Mouse (Mus musculus) hindbrain, embryonic 10.5 days (tissue): ENCODE measurements around the gene Sart3. TPM values are rescaled to one million over a fixed set of nuclear protein-coding genes. Genes with fewer than 3 reads are reported as not detected.
A peak's percentile ranks its signal among the peaks of the same experiment; 100 is the strongest.
"Not testable (repeated sequence)": the region's sequence is repeated elsewhere in the genome, so short reads cannot be mapped to it uniquely, and the experiment has no call there.

Experiments
- DNase-seq: peaks from one replicate; pipeline ENCODE4 v3.0.0-alpha.2; 2017; ENCODE audit warnings: low spot score
- H3K27ac ChIP-seq: fragments of 300-500 bp; sonication (generic); 2 replicates; pipeline ENCODE4 v1.5.1; 2016; ENCODE audit warnings: mild to moderate bottlenecking, moderate library complexity
- H3K27me3 ChIP-seq: fragments of 300-500 bp; sonication (generic); 2 replicates; pipeline ENCODE4 v1.6.1; 2016; ENCODE audit warnings: mild to moderate bottlenecking; ENCODE audit not compliant: poor library complexity, insufficient read depth, severe bottlenecking
- H3K36me3 ChIP-seq: fragments of 300-500 bp; sonication (generic); 2 replicates; pipeline ENCODE4 v1.6.1; 2016; ENCODE audit warnings: mild to moderate bottlenecking, moderate library complexity
- H3K4me1 ChIP-seq: fragments of 300-500 bp; sonication (generic); replicated peaks from 2 replicates; pipeline ENCODE4 v1.6.1; 2016; ENCODE audit warnings: mild to moderate bottlenecking
- H3K4me3 ChIP-seq: fragments of 300-500 bp; sonication (generic); 2 replicates; pipeline ENCODE4 v1.5.1; 2016; ENCODE audit warnings: mild to moderate bottlenecking, moderate library complexity
- H3K9me3 ChIP-seq: fragments of 300-500 bp; sonication (generic); 2 replicates; pipeline ENCODE4 v1.6.1; 2016; ENCODE audit warnings: mild to moderate bottlenecking, moderate library complexity
- WGBS: fragments of 180-500 bp; shearing (Covaris S2); methylation state at CpG from one replicate; pipeline ENCODE4 v1.1.7; 2016; 5-methylcytosine and 5-hydroxymethylcytosine counted together
- polyA plus RNA-seq: library from polyadenylated mRNA; unstranded; fragments of >200 nt; fragmentation: Nextera tagmentation; extraction: Ambion mirVana; gene quantifications from 2 replicates; pipeline ENCODE4 v1.2.1, GENCODE M21; 2016

The Sart3 gene
- polyA plus RNA-seq, 1 experiment from 2014 or later, result 66.0 TPM

- Histone ChIP-seq H3K4me1 (peaks cover 46% of the 10 kb centered on the region), H3K36me3 (no peaks in the 10 kb centered on the region), H3K27ac (no peak overlapping the region), H3K27me3 (peaks cover 13% of the 10 kb centered on the region), H3K9me3 (no peaks in the 10 kb centered on the region), H3K4me3 (no peak overlapping the region)
- WGBS, result 78% methylated on average over 5 of the region's 5 CpGs
- DNase-seq, result no peak
These were observed 14.7 kb upstream of the Sart3 start for GRCm38 (mm10) chr5:113786985-113787384.

DNA sequence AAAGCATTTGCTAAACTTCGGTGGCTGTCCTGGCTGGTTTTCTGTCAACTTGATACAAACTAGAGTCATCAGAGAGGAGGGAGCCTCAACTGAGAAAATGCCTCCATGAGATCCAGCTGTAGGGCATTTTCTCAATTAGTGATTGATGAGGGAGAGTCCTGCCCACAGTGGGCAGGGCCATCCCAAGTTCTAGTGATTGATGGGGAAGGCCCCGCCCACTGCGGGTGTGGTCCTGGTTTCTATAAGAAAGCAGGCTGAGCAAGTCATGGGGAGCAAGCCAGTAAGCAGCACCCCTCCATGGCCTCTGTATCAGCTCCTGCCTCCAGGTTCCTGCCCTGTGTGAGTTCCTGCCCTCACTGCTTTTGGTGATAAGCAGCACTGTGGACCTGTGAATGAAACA, 11.8 kb upstream of the Sart3 start:
- Histone ChIP-seq H3K27ac (peak overlapping the region; percentile 63), H3K4me3 (peak overlapping the region; percentile 16; the same call in 1 of the 2 replicates), H3K27me3 (peaks cover 13% of the 10 kb centered on the region; the same call in 1 of the 2 replicates), H3K4me1 (peaks cover 33% of the 10 kb centered on the region)
- not testable (repeated sequence) for H3K36me3 ChIP-seq, DNase-seq, H3K9me3 ChIP-seq
- WGBS, result 30% methylated on average over 3 of the region's 3 CpGs

DNA sequence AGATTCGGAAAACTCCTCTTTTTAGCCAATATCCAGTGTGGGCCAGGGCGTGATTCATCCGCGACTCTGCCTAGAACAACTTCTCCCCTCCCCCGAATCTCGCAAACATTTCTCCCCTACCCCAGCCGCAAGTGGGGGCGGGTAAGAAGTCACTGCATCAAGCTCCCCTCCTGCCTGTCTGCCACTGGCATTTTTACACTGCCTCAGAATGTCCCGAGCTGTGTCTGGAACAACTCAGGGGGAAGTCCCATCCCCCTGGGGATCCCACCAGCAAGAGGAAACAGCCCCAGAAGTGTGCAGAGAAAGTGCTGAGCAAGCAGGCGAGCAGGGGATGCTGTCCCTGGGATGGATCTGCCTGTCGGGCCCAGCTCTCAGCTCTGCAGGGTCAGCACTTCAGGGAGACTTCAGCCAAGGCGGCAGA, 11.3 kb upstream of the Sart3 start:
- Histone ChIP-seq H3K36me3 (peaks cover 5% of the 10 kb centered on the region; the same call in 1 of the 2 replicates), H3K9me3 (peaks cover 5% of the 10 kb centered on the region; the same call in 1 of the 2 replicates), H3K4me1 (peaks cover 28% of the 10 kb centered on the region), H3K27ac (peak overlapping the region; percentile 63), H3K4me3 (peak overlapping the region; percentile 16), H3K27me3 (peaks cover 13% of the 10 kb centered on the region; the same call in 1 of the 2 replicates)
- peak; percentile 24 for DNase-seq
- WGBS, result 16% methylated on average over 12 of the region's 12 CpGs

DNA sequence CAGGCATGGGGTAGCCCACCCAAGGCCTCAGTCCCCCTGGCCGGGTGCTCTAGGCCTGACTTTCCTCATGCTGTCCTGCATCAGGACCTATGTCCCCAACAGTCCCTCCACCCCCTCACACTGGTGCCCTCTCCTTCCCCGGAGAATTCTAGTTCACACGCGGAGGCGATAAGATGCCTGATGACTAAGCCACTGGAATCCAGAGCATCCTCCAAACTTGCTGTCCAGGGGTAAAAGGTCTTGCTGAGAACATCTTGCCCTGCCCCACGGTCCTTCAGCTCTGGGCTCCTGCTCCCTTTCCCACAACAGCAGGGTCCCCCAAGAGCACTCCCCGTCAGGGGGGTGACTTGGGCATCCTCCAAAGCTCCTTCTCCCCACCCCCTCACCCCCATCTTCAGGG, 10.3 kb upstream of the Sart3 start:
- Histone ChIP-seq H3K36me3 (peaks cover 13% of the 10 kb centered on the region), H3K27me3 (peaks cover 13% of the 10 kb centered on the region; the same call in 1 of the 2 replicates), H3K27ac (no peak overlapping the region), H3K4me3 (no peak overlapping the region), H3K9me3 (peaks cover 5% of the 10 kb centered on the region; the same call in 1 of the 2 replicates), H3K4me1 (peaks cover 19% of the 10 kb centered on the region)
- DNase-seq, result no peak
- WGBS, result 86% methylated on average over 7 of the region's 7 CpGs

DNA sequence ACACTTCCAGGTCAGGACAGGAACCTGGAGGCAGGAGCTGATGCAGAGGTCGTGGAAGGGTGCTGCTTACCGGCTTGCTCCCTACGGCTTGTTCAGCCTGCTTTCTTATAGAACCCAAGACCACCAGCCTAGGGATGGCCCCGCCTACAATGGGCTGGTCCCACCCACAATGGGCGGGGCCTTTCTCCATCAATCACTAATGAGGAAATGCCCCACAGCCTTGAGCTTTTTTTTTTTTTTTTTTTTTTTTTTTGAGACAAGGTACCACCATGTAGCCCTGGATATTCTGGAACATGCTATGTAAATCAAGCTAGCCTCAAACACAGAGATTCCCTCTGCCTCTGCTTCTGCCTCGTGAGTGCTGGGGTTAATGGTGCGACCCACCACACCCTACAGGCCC, 9.6 kb upstream of the Sart3 start:
- 83% methylated on average over 7 of the region's 7 CpGs for WGBS
- no peak for DNase-seq
- Histone ChIP-seq H3K36me3 (peaks cover 21% of the 10 kb centered on the region), H3K4me3 (no peak overlapping the region), H3K27me3 (peaks cover 13% of the 10 kb centered on the region; the same call in 1 of the 2 replicates), H3K4me1 (peaks cover 18% of the 10 kb centered on the region), H3K27ac (no peak overlapping the region), H3K9me3 (peaks cover 5% of the 10 kb centered on the region; the same call in 1 of the 2 replicates)

DNA sequence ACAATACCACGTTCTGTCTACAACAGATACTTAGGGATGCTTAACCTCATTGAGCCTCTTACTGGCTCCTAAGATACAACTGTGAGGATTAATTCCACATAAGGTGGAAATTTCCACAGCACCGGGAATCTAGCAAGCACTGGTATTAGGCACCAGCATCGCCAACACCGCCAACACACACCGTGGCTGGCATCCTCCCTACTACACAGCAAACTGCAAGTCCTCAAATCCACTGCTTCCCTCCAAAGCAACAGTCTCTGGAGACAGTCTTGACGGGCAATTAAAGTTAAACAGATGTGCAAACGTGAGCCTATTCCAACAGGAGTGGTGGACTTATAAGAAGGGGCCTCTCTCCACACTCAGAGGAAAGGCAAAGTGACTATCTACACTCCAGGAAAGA, 8.9 kb upstream of the Sart3 start:
- Histone ChIP-seq H3K9me3 (peaks cover 5% of the 10 kb centered on the region; the same call in 1 of the 2 replicates), H3K4me1 (peaks cover 14% of the 10 kb centered on the region), H3K4me3 (no peak overlapping the region), H3K27me3 (peaks cover 13% of the 10 kb centered on the region; the same call in 1 of the 2 replicates), H3K27ac (no peak overlapping the region), H3K36me3 (peaks cover 27% of the 10 kb centered on the region)
- 84% methylated on average over 7 of the region's 7 CpGs for WGBS
- no peak for DNase-seq

DNA sequence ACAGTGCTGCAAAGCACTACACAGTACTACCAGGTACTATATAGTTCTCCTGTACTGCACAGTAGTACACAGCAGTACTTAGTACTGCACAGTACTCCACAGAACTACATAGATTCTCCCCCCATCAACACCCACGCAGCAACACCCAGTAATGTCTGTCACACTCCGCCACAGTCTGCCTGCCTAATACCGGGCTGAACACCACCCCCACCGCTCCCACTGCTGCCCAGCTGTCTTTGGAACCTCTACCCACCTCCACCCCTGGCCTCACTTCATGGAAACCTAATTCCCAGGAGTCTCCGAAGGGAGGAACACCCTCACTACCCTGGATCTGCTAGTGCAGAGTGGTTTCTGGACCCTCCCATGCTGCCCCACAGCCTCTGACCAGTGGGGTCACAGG, 8.5 kb upstream of the Sart3 start:
- Histone ChIP-seq H3K4me3 (no peak overlapping the region), H3K27me3 (peaks cover 13% of the 10 kb centered on the region; the same call in 1 of the 2 replicates), H3K9me3 (peaks cover 5% of the 10 kb centered on the region; the same call in 1 of the 2 replicates), H3K4me1 (peaks cover 14% of the 10 kb centered on the region), H3K36me3 (peaks cover 32% of the 10 kb centered on the region), H3K27ac (no peak overlapping the region)
- no peak for DNase-seq
- 87% methylated on average over 5 of the region's 5 CpGs for WGBS

DNA sequence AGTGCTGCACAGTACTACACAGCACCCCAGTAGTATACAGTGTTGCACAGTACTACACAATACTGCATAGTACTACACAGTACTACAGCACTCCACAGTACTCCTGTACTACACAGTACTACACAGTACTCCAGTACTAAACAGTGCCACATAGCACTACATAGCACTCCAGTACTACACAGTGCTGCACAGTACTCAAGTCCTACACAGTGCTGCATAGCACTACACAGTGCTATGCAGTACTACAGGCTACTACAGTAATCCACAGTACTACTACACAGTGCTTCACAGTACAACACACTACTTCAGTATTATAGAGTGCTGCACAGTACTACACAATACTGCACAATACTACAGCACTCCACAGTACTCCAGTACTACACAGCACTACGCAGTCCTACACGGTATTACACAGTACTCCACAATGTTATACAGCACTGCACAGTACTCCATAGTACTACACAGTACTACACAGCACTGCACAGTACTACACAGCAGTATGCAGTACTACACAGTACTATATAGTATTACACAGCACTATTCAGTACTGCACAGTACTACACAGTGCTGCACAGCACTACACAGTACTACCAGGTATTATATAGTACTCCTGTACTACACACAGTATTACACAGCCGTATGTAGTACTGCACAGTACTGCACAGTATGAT, 7.9 kb upstream of the Sart3 start:
- no peak overlapping the region for H3K4me3 ChIP-seq
- peaks cover 14% of the 10 kb centered on the region for H3K4me1 ChIP-seq
- peaks cover 5% of the 10 kb centered on the region; the same call in 1 of the 2 replicates for H3K9me3 ChIP-seq
- H3K36me3 ChIP-seq, result peaks cover 37% of the 10 kb centered on the region
- H3K27ac ChIP-seq, result no peak overlapping the region
- peaks cover 13% of the 10 kb centered on the region; the same call in 1 of the 2 replicates for H3K27me3 ChIP-seq
- 97% methylated on average over 3 of the region's 3 CpGs for WGBS
- no peak for DNase-seq

GRCm38 (mm10) chr5:113779569-113779968, 7.3 kb upstream of the Sart3 start:
- H3K4me3 ChIP-seq, result no peak overlapping the region
- H3K27ac ChIP-seq, result no peak overlapping the region
- H3K9me3 ChIP-seq, result peaks cover 5% of the 10 kb centered on the region; the same call in 1 of the 2 replicates
- H3K27me3 ChIP-seq, result peaks cover 13% of the 10 kb centered on the region; the same call in 1 of the 2 replicates
- no peak for DNase-seq
- peaks cover 44% of the 10 kb centered on the region for H3K36me3 ChIP-seq
- 78% methylated on average over 5 of the region's 5 CpGs for WGBS
- peaks cover 14% of the 10 kb centered on the region for H3K4me1 ChIP-seq

GRCm38 (mm10) chr5:113777728-113778127, 5.4 kb upstream of the Sart3 start:
- DNase-seq, H3K27me3 ChIP-seq, H3K9me3 ChIP-seq, H3K27ac ChIP-seq, H3K4me3 ChIP-seq: not testable (repeated sequence)
- WGBS, result 91% methylated on average over 8 of the region's 8 CpGs
- peaks cover 50% of the 10 kb centered on the region for H3K36me3 ChIP-seq
- H3K4me1 ChIP-seq, result peaks cover 13% of the 10 kb centered on the region

GRCm38 (mm10) chr5:113776896-113777226, 4.6 kb upstream of the Sart3 start:
- H3K27me3 ChIP-seq, result no peaks in the 10 kb centered on the region
- H3K9me3 ChIP-seq, result peaks cover 5% of the 10 kb centered on the region; the same call in 1 of the 2 replicates
- H3K4me3 ChIP-seq, result no peak overlapping the region
- WGBS, result 92% methylated on average over 8 of the region's 8 CpGs
- peaks cover 50% of the 10 kb centered on the region for H3K36me3 ChIP-seq
- H3K4me1 ChIP-seq, result peaks cover 11% of the 10 kb centered on the region
- DNase-seq, result no peak
- no peak overlapping the region for H3K27ac ChIP-seq

DNA sequence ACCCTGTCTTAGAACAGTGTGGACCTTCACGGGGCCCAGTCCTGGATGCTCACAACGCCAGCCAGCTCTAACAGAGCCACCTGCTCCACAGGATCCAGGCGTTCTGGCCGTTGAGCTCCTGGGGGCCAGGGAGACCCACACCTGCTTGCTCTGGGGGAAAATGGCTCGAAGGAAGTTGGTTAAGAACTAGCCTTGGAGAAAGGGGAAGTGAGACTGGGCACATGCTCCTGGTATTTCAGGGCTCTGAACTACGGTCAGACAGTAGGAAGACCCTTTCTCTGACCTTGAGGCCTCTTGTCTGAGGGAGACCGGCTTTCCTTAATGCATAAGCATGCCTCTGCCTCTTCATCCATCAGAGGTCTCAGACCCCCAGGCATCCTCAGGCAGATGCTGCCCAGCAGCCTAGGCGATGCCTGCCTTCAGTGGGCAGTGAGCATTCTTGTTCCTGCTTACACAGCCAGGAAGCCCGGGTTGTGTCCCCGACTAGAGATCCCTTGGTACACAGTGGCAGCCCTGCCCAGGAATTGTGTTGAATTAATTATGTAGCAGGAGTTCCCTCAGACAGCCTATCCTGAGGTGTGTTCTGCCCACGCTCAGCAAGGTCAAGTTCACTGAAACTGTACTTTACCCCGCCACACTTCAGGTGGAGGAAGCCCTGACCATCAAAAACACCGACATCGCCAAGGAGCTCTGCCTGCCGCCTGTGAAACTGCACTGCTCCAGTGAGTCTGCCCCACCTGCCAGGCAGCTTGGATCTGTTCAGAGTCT, 4.0 kb upstream of the Sart3 start:
- WGBS, result 92% methylated on average over 15 of the region's 15 CpGs
- Histone ChIP-seq H3K27ac (no peak overlapping the region), H3K9me3 (peaks cover 5% of the 10 kb centered on the region; the same call in 1 of the 2 replicates)

DNA sequence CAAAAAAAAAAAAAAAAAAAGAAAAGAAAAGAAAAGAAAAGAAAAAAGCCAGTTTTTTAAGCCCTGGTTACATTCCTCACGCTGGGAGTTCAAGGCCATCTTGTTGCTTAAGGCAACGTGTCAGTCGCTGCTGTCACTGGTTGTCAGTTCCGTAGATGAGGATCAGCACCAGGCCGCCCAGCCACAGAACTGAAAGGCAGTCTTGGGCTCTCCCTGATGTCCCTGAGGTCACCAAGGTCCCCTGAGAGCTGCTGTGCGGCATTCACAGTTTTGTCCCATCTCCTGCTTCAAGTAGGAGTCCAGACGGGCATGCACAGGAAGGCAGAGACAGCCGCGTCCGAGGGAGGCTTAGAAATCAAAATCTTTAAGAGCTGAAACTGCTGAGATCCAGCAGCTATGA, 3.3 kb upstream of the Sart3 start:
- DNase-seq, result no peak
- 94% methylated on average over 10 of the region's 10 CpGs for WGBS
- Histone ChIP-seq H3K36me3 (peaks cover 50% of the 10 kb centered on the region), H3K27me3 (no peaks in the 10 kb centered on the region), H3K4me3 (no peak overlapping the region), H3K4me1 (peaks cover 15% of the 10 kb centered on the region), H3K27ac (no peak overlapping the region), H3K9me3 (peaks cover 5% of the 10 kb centered on the region; the same call in 1 of the 2 replicates)

More for the DNA sequence above, 4.0 kb upstream of the Sart3 start:
- Histone ChIP-seq H3K27me3 (no peaks in the 10 kb centered on the region), H3K4me1 (peaks cover 13% of the 10 kb centered on the region), H3K36me3 (peaks cover 50% of the 10 kb centered on the region), H3K4me3 (no peak overlapping the region)
- DNase-seq, result no peak
